Mouse (Mus musculus) hindbrain, postnatal 0 days (tissue): ENCODE results near the gene Ogg1. TPM values are rescaled to one million over a fixed set of nuclear protein-coding genes. Genes with fewer than 3 reads are reported as not detected.

Source experiments
- ATAC-seq: fragments of 200-750 bp; cut with Nextera tagmentation; 2 replicates; pipeline ENCODE4 v1.8.0; 2017; ENCODE audit warnings: mild to moderate bottlenecking, moderate TSS enrichment, moderate library complexity
- DNase-seq: peaks from one replicate; pipeline ENCODE4 v3.0.0-alpha.2; 2015; ENCODE audit warnings: low spot score
- H3K27ac ChIP-seq: fragments of 300-500 bp; sonication (generic); 2 replicates; pipeline ENCODE4 v1.5.1; 2014; ENCODE audit warnings: mild to moderate bottlenecking
- H3K27me3 ChIP-seq: fragments of 300-500 bp; sonication (generic); 2 replicates; pipeline ENCODE4 v1.6.1; 2014; ENCODE audit warnings: low read length, mixed read lengths; ENCODE audit not compliant: insufficient read depth
- H3K36me3 ChIP-seq: fragments of 300-500 bp; sonication (generic); 2 replicates; pipeline ENCODE4 v1.6.1; 2014; ENCODE audit warnings: low read length, mixed read lengths; ENCODE audit not compliant: insufficient read depth
- H3K4me1 ChIP-seq: fragments of 300-500 bp; sonication (generic); 2 replicates; pipeline ENCODE4 v1.6.1; 2014; ENCODE audit warnings: antibody characterized with exemption, low read length, mixed read lengths; ENCODE audit not compliant: insufficient read depth
- H3K4me2 ChIP-seq: fragments of 300-500 bp; sonication (generic); 2 replicates; pipeline ENCODE4 v1.6.1; 2014; ENCODE audit warnings: low read depth, mild to moderate bottlenecking, low read length, moderate library complexity, mixed read lengths
- H3K4me3 ChIP-seq: fragments of 300-500 bp; sonication (generic); 2 replicates; pipeline ENCODE4 v1.5.1; 2014; ENCODE audit warnings: low read length
- H3K9ac ChIP-seq: fragments of 300-500 bp; sonication (generic); replicated peaks from 2 replicates; pipeline ENCODE4 v1.6.1; 2014; ENCODE audit warnings: mild to moderate bottlenecking, low read length, moderate library complexity, mixed read lengths
- H3K9me3 ChIP-seq: fragments of 300-500 bp; sonication (generic); 2 replicates; pipeline ENCODE4 v1.6.1; 2016; ENCODE audit warnings: low read length, mixed read lengths
- CTCF ChIP-seq: IDR thresholded peaks from 2 replicates; pipeline ENCODE4 v1.5.1; 2016; ENCODE audit warnings: antibody characterized with exemption, control low read depth, low read depth
- WGBS: fragments of 180-500 bp; shearing (Covaris S2); extraction: QIAGEN DNeasy Blood & Tissue Kit; methylation state at CpG from one replicate; pipeline ENCODE4 v1.1.7; 2014; 5-methylcytosine and 5-hydroxymethylcytosine counted together
- polyA plus RNA-seq: library from polyadenylated mRNA; unstranded; fragments of >200 nt; fragmentation: Nextera tagmentation; extraction: Ambion mirVana; gene quantifications from 2 replicates; pipeline ENCODE4 v1.2.1, GENCODE M21; 2015
- total RNA-seq: library from RNA; depleted of rRNA; stranded (reverse); fragments of >200 nt; gene quantifications from 2 replicates; pipeline ENCODE4 v1.2.3, GENCODE M21; 2014

Gene Ogg1
- total and polyA plus RNA-seq, 2 experiments from 2014 or later: 8.6 to 17.9 TPM

DNA sequence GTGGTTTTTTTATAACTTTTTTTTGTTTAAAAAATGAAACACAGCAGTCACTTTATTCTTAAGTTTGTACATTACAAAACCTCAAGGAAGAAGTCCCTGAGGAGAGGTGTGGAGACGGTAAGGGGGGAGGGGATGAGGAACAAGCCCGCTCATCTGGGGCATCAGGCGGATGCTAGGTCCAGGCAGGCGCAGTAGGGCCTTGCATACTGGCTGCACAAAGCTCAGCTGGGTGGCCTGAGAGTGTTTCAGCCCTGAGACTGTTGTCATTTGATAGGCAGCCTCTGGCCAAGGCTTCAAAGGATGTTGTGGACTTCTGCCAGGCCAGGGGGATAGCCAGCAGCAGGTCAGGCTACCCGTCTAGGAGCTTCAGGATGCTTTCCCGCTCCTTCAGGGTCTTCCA lies 39.9 kb downstream of the Ogg1 start:
- H3K4me1 ChIP-seq: no peaks in the 10 kb centered on the region
- H3K36me3 ChIP-seq: peaks cover 41% of the 10 kb centered on the region
- no peak overlapping the region for H3K4me3 ChIP-seq
- H3K27ac ChIP-seq: no peak overlapping the region
- H3K27me3 ChIP-seq: no peaks in the 10 kb centered on the region
- H3K9ac ChIP-seq: no peak overlapping the region
- ATAC-seq (no peak), DNase-seq (no peak)
- H3K4me2 ChIP-seq: no peak overlapping the region
- WGBS: 79% methylated on average over 6 of the region's 6 CpGs
- no peaks in the 10 kb centered on the region for H3K9me3 ChIP-seq
- TF ChIP-seq CTCF: no peak

DNA sequence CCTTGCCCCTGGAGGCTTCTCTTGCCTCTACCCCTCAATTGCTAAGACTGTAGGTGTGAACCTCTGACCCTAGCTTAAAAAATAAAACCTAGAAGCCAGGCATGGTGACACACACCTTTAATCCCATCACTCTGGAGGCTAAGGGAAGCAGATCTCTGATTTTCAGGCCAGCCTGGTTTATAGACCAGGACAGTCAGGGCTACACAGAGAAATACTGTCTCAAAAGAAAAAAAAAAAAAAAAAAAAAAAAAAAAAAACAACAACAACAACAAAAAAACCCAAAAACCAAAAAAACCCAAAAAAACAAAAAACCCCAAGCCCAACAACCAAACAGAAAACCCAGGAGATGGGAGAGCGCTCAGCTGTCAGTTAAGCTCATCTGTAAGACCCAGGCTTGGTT lies 40.8 kb downstream of the Ogg1 start:
- Histone ChIP-seq H3K36me3 (peaks cover 50% of the 10 kb centered on the region), H3K4me1 (no peaks in the 10 kb centered on the region), H3K9ac (no peak overlapping the region), H3K4me3 (no peak overlapping the region), H3K4me2 (no peak overlapping the region), H3K27ac (no peak overlapping the region), H3K27me3 (no peaks in the 10 kb centered on the region), H3K9me3 (no peaks in the 10 kb centered on the region)
- TF ChIP-seq CTCF: no peak
- no peak for ATAC-seq
- WGBS: 100% methylated on average over 1 of the region's 1 CpGs
- no peak for DNase-seq

- no peak for TF ChIP-seq CTCF
- peak overlapping the region; percentile 48; the same call in 1 of the 2 replicates for H3K27ac ChIP-seq
Measured at GRCm38 (mm10) chr6:113368124-113368523, 41.4 kb downstream of the Ogg1 start.

DNA sequence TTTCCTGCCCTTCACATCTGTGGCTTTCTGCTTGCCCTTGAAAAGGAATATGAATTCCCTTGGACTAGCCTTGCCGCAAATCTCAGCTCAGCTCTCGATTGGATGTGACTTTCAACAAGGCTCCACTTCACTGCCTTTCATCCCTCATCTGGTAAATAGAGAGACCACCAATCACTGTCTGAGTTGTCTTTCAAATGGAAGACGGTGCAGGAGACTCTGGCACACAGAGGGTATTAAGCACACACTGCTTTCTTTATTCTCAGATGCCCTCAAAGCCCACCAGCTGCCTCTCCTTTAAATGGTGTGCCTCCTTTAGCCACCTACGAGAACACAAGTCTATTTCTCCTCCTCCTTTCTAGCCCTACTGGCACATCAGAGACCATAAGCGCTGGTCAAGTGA lies 41.8 kb downstream of the Ogg1 start:
- Histone ChIP-seq H3K4me3 (no peak overlapping the region), H3K27me3 (no peaks in the 10 kb centered on the region), H3K27ac (no peak overlapping the region), H3K9ac (no peak overlapping the region), H3K4me2 (no peak overlapping the region), H3K4me1 (no peaks in the 10 kb centered on the region), H3K36me3 (peaks cover 59% of the 10 kb centered on the region), H3K9me3 (no peaks in the 10 kb centered on the region)
- ATAC-seq: peak; percentile 68
- DNase-seq: peak; percentile 31
- TF ChIP-seq CTCF: no peak
- 65% methylated on average over 5 of the region's 5 CpGs for WGBS

More at GRCm38 (mm10) chr6:113368124-113368523, 41.4 kb downstream of the Ogg1 start:
- Histone ChIP-seq H3K4me2 (no peak overlapping the region), H3K4me3 (no peak overlapping the region), H3K9me3 (no peaks in the 10 kb centered on the region), H3K9ac (no peak overlapping the region), H3K4me1 (no peaks in the 10 kb centered on the region), H3K36me3 (peaks cover 54% of the 10 kb centered on the region), H3K27me3 (no peaks in the 10 kb centered on the region)
- 84% methylated on average over 7 of the region's 7 CpGs for WGBS
- ATAC-seq (no peak), DNase-seq (no peak)

GRCm38 (mm10) chr6:113370194-113370929 lies 43.6 kb downstream of the Ogg1 start:
- Histone ChIP-seq H3K4me2 (no peak overlapping the region), H3K27me3 (no peaks in the 10 kb centered on the region), H3K36me3 (peaks cover 74% of the 10 kb centered on the region), H3K4me3 (no peak overlapping the region), H3K4me1 (no peaks in the 10 kb centered on the region), H3K9me3 (no peaks in the 10 kb centered on the region), H3K27ac (no peak overlapping the region), H3K9ac (no peak overlapping the region)
- no peak for DNase-seq
- WGBS: 95% methylated on average over 20 of the region's 20 CpGs
- no peak for TF ChIP-seq CTCF
- ATAC-seq: no peak

DNA sequence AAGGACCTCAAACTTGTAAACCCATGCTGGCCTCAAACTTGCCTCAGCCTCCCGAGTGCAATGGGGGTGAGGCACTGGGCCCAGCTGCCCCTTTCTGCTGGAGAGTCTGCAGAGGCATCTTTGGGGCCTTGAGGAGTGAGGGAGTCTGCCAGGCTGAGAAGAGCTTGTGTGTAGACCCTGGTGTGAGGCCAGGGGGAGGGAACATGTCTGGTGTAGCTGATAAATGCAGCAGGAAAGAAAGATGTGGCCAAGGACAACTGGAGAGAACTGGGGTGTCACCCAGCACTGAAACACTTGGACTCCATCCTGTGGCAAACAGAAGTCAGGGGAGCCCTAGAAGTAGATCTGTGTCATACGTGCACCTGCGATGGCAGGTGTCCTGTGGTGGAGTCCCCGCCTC lies 46.7 kb downstream of the Ogg1 start:
- whole genome bisulfite sequencing: 94% methylated on average over 4 of the region's 4 CpGs
- no peak overlapping the region for H3K27ac ChIP-seq
- no peak overlapping the region for H3K9ac ChIP-seq
- no peak for DNase-seq
- H3K4me2 ChIP-seq: no peak overlapping the region
- no peaks in the 10 kb centered on the region for H3K27me3 ChIP-seq
- no peaks in the 10 kb centered on the region for H3K9me3 ChIP-seq
- ATAC-seq: no peak
- no peak overlapping the region for H3K4me3 ChIP-seq
- H3K4me1 ChIP-seq: peaks cover 6% of the 10 kb centered on the region; the same call in 1 of the 2 replicates
- peaks cover 68% of the 10 kb centered on the region for H3K36me3 ChIP-seq
- TF ChIP-seq CTCF: no peak

- Histone ChIP-seq H3K4me1 (peaks cover 13% of the 10 kb centered on the region; the same call in 1 of the 2 replicates), H3K9ac (peak overlapping the region; percentile 89), H3K9me3 (no peaks in the 10 kb centered on the region), H3K36me3 (peaks cover 47% of the 10 kb centered on the region), H3K27ac (peak overlapping the region; percentile 95), H3K27me3 (no peaks in the 10 kb centered on the region), H3K4me3 (peak overlapping the region; percentile 82), H3K4me2 (peak overlapping the region; percentile 66)
- no peak for TF ChIP-seq CTCF
- WGBS: 12% methylated on average over 7 of the region's 7 CpGs
- DNase-seq (no peak), ATAC-seq (no peak)
Measured at GRCm38 (mm10) chr6:113377172-113377495, 50.4 kb downstream of the Ogg1 start.
